Mouse (Mus musculus) hindbrain, embryonic 11.5 days (tissue): Measurements from ENCODE around the gene Zkscan17. TPM values are rescaled to one million over a fixed set of nuclear protein-coding genes. Genes with fewer than 3 reads are reported as not detected.

Experiments used
- ATAC-seq: fragments of 200-750 bp; cut with Nextera tagmentation; 2 replicates; pipeline ENCODE4 v1.8.0; 2017; ENCODE audit warnings: mild to moderate bottlenecking, moderate TSS enrichment, moderate library complexity; ENCODE audit not compliant: low FRiP score
- DNase-seq: peaks from one replicate; pipeline ENCODE4 v3.0.0-alpha.2; 2015; ENCODE audit warnings: low spot score
- H3K27ac ChIP-seq: fragments of 300-500 bp; sonication (generic); 2 replicates; pipeline ENCODE4 v1.5.1; 2014; ENCODE audit warnings: mild to moderate bottlenecking, low read depth, low read length
- H3K27me3 ChIP-seq: fragments of 300-500 bp; sonication (generic); 2 replicates; pipeline ENCODE4 v1.6.1; 2014; ENCODE audit warnings: mild to moderate bottlenecking, low read length, moderate library complexity, mixed read lengths; ENCODE audit not compliant: control insufficient read depth, insufficient read depth
- H3K36me3 ChIP-seq: fragments of 300-500 bp; sonication (generic); 2 replicates; pipeline ENCODE4 v1.6.1; 2014; ENCODE audit warnings: mild to moderate bottlenecking, low read length, moderate library complexity, mixed read lengths; ENCODE audit not compliant: control insufficient read depth, insufficient read depth
- H3K4me1 ChIP-seq: fragments of 300-500 bp; sonication (generic); replicated peaks from 2 replicates; pipeline ENCODE4 v1.6.1; 2014; ENCODE audit warnings: low read length, mixed read lengths; ENCODE audit not compliant: control insufficient read depth, insufficient read depth
- H3K4me2 ChIP-seq: fragments of 300-500 bp; sonication (generic); replicated peaks from 2 replicates; pipeline ENCODE4 v1.6.1; 2014; ENCODE audit warnings: mild to moderate bottlenecking, low read depth, low read length
- H3K4me3 ChIP-seq: fragments of 300-500 bp; sonication (generic); 2 replicates; pipeline ENCODE4 v1.5.1; 2014; ENCODE audit warnings: low read depth, low read length
- H3K9ac ChIP-seq: fragments of 300-500 bp; sonication (generic); 2 replicates; pipeline ENCODE4 v1.6.1; 2014; ENCODE audit warnings: low read depth, low read length
- H3K9me3 ChIP-seq: fragments of 300-500 bp; sonication (generic); 2 replicates; pipeline ENCODE4 v1.6.1; 2016; ENCODE audit warnings: low read length; ENCODE audit not compliant: control insufficient read depth
- WGBS: fragments of 180-500 bp; shearing (Covaris S2); extraction: QIAGEN DNeasy Blood & Tissue Kit; methylation state at CpG from one replicate; pipeline ENCODE4 v1.1.7; 2014; 5-methylcytosine and 5-hydroxymethylcytosine counted together
- polyA plus RNA-seq: library from polyadenylated mRNA; unstranded; fragments of >200 nt; fragmentation: Nextera tagmentation; extraction: Ambion mirVana; gene quantifications from 2 replicates; pipeline ENCODE4 v1.2.1, GENCODE M21; 2014

The Zkscan17 gene
- polyA plus RNA-seq, 1 experiment from 2014 or later = 17.1 TPM

DNA sequence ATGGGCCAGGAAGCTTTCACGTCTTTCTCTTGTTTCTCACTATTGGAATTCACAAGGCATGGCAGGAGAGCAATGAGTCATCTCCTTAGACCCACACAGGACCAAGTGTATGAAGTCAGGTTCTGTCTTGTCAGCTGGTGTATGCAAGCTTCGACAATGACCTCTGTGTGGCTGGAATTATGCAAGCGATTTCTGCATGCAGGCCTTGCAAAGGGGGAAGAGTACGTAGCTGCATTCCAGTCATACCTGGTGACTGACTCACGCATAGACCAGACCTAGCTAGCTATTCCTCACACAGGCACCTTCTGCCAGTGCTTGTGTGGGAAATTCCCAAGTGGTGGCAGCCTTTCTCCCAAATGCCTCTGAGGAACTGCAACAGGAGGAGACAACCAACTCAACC, 67.6 kb downstream of the Zkscan17 start:
- Histone ChIP-seq H3K9ac (no peak overlapping the region), H3K9me3 (peaks cover 8% of the 10 kb centered on the region; the same call in 1 of the 2 replicates), H3K27ac (no peak overlapping the region), H3K4me1 (no peaks in the 10 kb centered on the region), H3K4me3 (no peak overlapping the region), H3K36me3 (peaks cover 23% of the 10 kb centered on the region), H3K27me3 (no peaks in the 10 kb centered on the region), H3K4me2 (no peak overlapping the region)
- 60% methylated on average over 5 of the region's 5 CpGs for WGBS
- ATAC-seq (no peak), DNase-seq (no peak)

DNA sequence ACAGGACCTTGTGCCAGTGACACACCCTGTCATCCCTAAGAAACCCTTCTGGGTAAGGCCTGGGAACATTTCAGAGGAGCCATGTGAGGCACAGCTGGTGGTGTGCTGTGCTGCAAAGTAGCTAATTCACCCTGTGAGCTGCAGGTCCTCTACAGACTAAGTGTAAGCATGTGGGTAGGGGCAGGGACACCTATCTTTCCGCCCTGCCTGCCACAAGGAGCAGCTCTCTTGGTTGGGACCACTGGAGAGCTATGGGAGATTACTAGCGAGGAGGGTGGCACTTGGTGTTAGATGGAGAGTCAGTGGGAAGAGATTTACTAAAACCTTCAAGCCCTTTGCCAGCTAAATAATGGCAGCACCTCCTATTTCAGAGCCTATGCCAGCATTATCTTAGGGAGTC, 69.7 kb downstream of the Zkscan17 start:
- Histone ChIP-seq H3K27ac (no peak overlapping the region), H3K4me3 (no peak overlapping the region), H3K9me3 (no peaks in the 10 kb centered on the region), H3K4me2 (no peak overlapping the region), H3K4me1 (no peaks in the 10 kb centered on the region), H3K36me3 (0 out of 2 replicates have a peak, but pooled peaks cover 7% of the 10 kb centered on the region), H3K9ac (no peak overlapping the region), H3K27me3 (no peaks in the 10 kb centered on the region)
- ATAC-seq (no peak), DNase-seq (no peak)
- 89% methylated on average over 2 of the region's 2 CpGs for WGBS

DNA sequence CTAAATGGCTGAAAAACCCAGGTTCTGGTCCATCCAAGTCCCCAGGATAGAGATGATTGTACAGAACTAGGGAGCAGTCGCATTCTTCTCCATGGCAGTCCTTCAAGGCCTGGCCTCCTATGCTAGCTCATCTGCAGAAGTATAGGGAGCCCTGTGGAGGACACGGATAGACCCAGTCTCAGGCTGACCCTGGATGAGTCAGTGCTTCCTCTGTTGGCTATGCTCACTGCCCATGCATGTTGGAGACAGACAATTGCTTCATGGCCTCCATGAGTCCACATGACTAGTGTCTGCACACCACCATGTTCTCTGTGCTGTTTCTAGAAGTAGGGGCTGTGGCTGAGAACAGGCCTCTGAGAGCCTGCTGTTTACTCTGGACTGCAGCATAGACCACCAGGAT, 70.2 kb downstream of the Zkscan17 start:
- no peaks in the 10 kb centered on the region for H3K4me1 ChIP-seq
- no peak for DNase-seq
- H3K4me3 ChIP-seq = no peak overlapping the region
- H3K4me2 ChIP-seq = no peak overlapping the region
- H3K9me3 ChIP-seq = no peaks in the 10 kb centered on the region
- no peak overlapping the region for H3K9ac ChIP-seq
- ATAC-seq = no peak
- no peaks in the 10 kb centered on the region for H3K27me3 ChIP-seq
- no peak overlapping the region for H3K27ac ChIP-seq
- WGBS = 85% methylated on average over 2 of the region's 2 CpGs
- 0 out of 2 replicates have a peak, but pooled peaks cover 7% of the 10 kb centered on the region for H3K36me3 ChIP-seq

DNA sequence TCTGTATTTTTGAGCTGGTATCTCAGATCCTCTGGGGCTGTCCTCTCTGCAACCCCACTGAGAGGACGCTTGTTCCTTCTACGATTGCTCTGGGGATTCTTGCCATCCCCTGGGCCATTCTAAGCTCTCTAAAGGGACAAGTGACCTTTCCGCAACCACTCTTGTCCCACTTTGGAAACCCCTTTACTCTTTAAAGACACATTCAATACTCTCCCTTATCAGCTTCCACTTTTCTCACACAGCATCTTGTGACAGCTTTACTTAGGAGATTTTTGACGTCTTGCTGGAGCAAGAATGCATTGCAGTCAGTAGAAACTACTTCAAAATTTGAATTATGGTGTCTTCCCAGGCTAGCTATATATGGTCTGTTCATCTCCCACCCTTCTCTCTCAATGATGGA, 75.5 kb downstream of the Zkscan17 start, which contains the start of gene Snap47:
Snap47 (minus strand) TSS at position 101 of the 400 bp plus-strand sequence.
- H3K4me1 ChIP-seq = peaks cover 4% of the 10 kb centered on the region; the same call in 1 of the 2 replicates
- no peak for ATAC-seq
- H3K4me2 ChIP-seq = peak within 1 kb of the TSS; percentile 96
- no peak for DNase-seq
- peak within 1 kb of the TSS; percentile 86 for H3K4me3 ChIP-seq
- H3K36me3 ChIP-seq = 0 out of 2 replicates have a peak, but pooled peaks cover 3% of the 10 kb centered on the region
- H3K27me3 ChIP-seq = no peaks in the 10 kb centered on the region
- peak within 1 kb of the TSS; percentile 74 for H3K9ac ChIP-seq
- no peak within 1 kb of the TSS for H3K27ac ChIP-seq
- no peaks in the 10 kb centered on the region for H3K9me3 ChIP-seq
- WGBS = 81% methylated on average over 4 of the region's 4 CpGs

DNA sequence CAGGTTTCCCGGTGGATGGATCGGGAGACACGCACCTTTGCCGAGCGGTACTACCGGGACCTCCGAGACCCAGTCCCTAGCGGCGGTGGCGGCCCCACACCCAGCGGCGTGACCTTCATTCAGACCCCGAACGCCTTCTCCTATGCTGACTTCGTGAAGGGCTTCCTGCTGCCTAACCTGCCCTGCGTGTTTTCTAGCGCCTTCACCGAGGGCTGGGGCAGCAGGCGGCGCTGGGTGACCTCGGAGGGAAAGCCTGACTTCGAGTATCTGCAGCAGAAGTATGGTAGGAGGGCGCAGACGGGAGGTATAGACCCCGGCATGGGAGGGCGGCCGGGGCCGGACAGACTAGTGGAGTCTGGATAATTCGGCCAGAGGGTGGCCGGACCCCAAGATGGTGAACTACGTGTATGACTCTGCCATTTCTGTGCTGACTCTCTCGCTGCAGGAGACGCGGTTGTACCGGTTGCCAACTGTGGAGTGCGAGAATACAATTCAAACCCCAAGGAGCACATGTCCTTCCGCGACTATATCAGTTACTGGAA, 76.2 kb downstream of the Zkscan17 start:
- peak overlapping the region; percentile 74 for H3K9ac ChIP-seq
- H3K27ac ChIP-seq = no peak overlapping the region
- peaks cover 4% of the 10 kb centered on the region; the same call in 1 of the 2 replicates for H3K4me1 ChIP-seq
- H3K4me3 ChIP-seq = peak overlapping the region; percentile 86
- WGBS = 2% methylated on average over 38 of the region's 38 CpGs
- H3K27me3 ChIP-seq = no peaks in the 10 kb centered on the region
- H3K9me3 ChIP-seq = no peaks in the 10 kb centered on the region
- ATAC-seq (peak; percentile 68; the same call in 1 of the 2 replicates), DNase-seq (no peak)
- H3K4me2 ChIP-seq = peak overlapping the region; percentile 96
- 0 out of 2 replicates have a peak, but pooled peaks cover under 1% of the 10 kb centered on the region for H3K36me3 ChIP-seq

DNA sequence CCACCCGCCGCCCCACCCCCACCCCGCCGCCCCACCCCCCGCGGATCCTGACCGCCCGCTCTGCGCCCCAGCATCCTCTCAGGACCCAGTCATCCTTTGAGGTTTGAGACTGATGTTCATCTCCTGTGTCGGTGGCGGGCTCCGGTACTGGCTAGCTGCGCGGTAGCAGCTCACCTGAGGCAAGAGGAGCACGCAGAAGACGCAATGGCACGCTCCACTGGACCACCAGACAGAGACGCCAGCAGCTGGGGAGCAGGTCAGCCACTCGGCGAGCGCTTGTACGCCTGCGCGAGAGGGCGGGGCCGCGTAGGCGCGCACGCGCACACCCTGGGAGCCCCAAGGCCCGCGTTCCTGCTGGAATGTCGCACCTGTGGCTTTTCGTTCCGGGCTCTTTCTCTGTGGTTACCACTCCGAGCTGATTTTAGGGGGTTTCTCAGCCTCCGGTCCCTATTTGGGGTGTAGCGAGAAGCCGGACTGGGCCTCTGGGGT, 76.8 kb downstream of the Zkscan17 start, which contains the start of gene Jmjd4:
Jmjd4 (plus strand) TSS at position 305 of the 489 bp plus-strand sequence.
- H3K9ac ChIP-seq = peak within 1 kb of the TSS; percentile 74
- H3K4me3 ChIP-seq = peak within 1 kb of the TSS; percentile 86
- no peaks in the 10 kb centered on the region for H3K27me3 ChIP-seq
- no peaks in the 10 kb centered on the region for H3K9me3 ChIP-seq
- WGBS = under 1% methylated on average over 36 of the region's 40 CpGs
- H3K4me1 ChIP-seq = peaks cover 4% of the 10 kb centered on the region; the same call in 1 of the 2 replicates
- DNase-seq = peak; percentile 92
- ATAC-seq = peak; percentile 91
- peak within 1 kb of the TSS; percentile 96 for H3K4me2 ChIP-seq
- no peaks in the 10 kb centered on the region for H3K36me3 ChIP-seq
- peak within 1 kb of the TSS; percentile 42; the same call in 1 of the 2 replicates for H3K27ac ChIP-seq

DNA sequence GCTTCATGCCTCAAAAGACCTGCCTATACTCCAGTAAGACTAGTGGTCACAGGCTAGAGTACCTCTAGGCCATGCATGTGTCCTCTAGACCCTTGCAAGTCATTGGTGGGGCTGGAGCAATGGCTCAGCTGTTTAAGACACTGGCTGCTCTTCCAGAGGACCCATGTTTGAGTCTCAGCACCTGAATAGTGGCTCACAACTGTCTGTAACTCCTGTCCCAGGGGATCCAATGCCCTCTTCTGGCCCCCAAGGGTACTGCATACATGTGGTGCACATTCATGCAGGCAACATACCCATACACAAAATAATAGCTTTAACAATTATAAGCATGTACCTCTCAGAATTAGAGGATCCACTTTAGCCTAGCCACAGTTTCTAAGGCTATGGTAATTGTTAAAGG, 83.4 kb downstream of the Zkscan17 start:
- DNase-seq (no peak), ATAC-seq (no peak)
- Histone ChIP-seq H3K4me3 (no peak overlapping the region), H3K9ac (no peak overlapping the region), H3K4me1 (no peaks in the 10 kb centered on the region), H3K36me3 (no peaks in the 10 kb centered on the region), H3K9me3 (no peaks in the 10 kb centered on the region), H3K27ac (no peak overlapping the region), H3K4me2 (no peak overlapping the region), H3K27me3 (no peaks in the 10 kb centered on the region)

DNA sequence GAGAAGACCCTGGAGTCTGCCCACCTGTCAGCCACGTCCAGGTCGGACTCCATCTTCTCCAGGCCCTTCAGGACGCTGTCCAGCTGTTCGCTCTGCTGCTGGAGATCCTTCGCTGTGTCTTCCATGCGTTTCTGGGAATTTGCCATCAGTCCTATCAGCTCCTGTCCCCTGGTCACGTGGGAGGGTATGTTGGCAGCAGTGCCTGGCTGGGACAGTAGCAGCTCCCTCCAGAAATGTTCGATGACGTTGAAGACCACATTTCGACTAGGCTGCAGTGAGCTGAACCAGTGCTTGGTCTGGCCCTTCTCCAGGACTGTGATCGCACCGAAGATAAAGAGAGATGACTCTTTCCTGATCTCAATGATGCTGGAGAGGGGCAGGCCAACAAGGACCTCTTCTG, 88.6 kb downstream of the Zkscan17 start:
- Histone ChIP-seq H3K4me1 (no peaks in the 10 kb centered on the region), H3K9me3 (no peaks in the 10 kb centered on the region), H3K27me3 (no peaks in the 10 kb centered on the region), H3K4me3 (no peak overlapping the region), H3K4me2 (no peak overlapping the region), H3K36me3 (peaks cover 7% of the 10 kb centered on the region; the same call in 1 of the 2 replicates), H3K27ac (no peak overlapping the region), H3K9ac (no peak overlapping the region)
- 95% methylated on average over 12 of the region's 12 CpGs for WGBS
- ATAC-seq (no peak), DNase-seq (no peak)
